Mouse (Mus musculus) thymus, adult 2 months (tissue): Measurements from ENCODE around the gene Tssk1. TPM values are rescaled to one million over a fixed set of nuclear protein-coding genes. Genes with fewer than 3 reads are reported as not detected.

ENCODE experiments used
- DNase-seq: peaks from one replicate; pipeline ENCODE4 v3.0.0; 2021
- H3K27ac ChIP-seq: fragments of 200-500 bp; 2 replicates; pipeline ENCODE4 v1.5.1; 2012; ENCODE audit warnings: low read length, control low read depth; ENCODE audit not compliant: control insufficient read depth, insufficient read depth
- H3K27me3 ChIP-seq: fragments of 200-500 bp; 2 replicates; pipeline ENCODE4 v1.6.1; 2012; ENCODE audit warnings: mild to moderate bottlenecking, low read length, moderate library complexity, mixed read lengths; ENCODE audit not compliant: control insufficient read depth, insufficient read depth
- H3K36me3 ChIP-seq: fragments of 200-500 bp; 2 replicates; pipeline ENCODE4 v1.6.1; 2012; ENCODE audit warnings: mild to moderate bottlenecking, low read length, moderate library complexity; ENCODE audit not compliant: control insufficient read depth, insufficient read depth
- H3K4me1 ChIP-seq: fragments of 200-500 bp; replicated peaks from 2 replicates; pipeline ENCODE4 v1.6.1; 2012; ENCODE audit warnings: low read length; ENCODE audit not compliant: control insufficient read depth, insufficient read depth
- H3K4me3 ChIP-seq: fragments of 200-500 bp; 2 replicates; pipeline ENCODE4 v1.5.1; 2012; ENCODE audit warnings: mild to moderate bottlenecking, low read length, control low read depth, moderate library complexity; ENCODE audit not compliant: control insufficient read depth, insufficient read depth
- CTCF ChIP-seq: fragments of 200-500 bp; IDR thresholded peaks from 2 replicates; pipeline ENCODE4 v1.5.1; 2012; ENCODE audit warnings: mild to moderate bottlenecking, control low read depth, low read length, moderate library complexity, borderline replicate concordance; ENCODE audit not compliant: control insufficient read depth, poor library complexity, insufficient read depth; ENCODE audit errors: extremely low read depth
- POLR2A ChIP-seq: fragments of 200-500 bp; IDR thresholded peaks from 2 replicates; pipeline ENCODE4 v1.6.1; 2012; ENCODE audit warnings: mild to moderate bottlenecking, low read length, control low read depth, moderate library complexity; ENCODE audit not compliant: control insufficient read depth, poor library complexity, insufficient read depth; ENCODE audit errors: extremely low read depth
- whole genome bisulfite sequencing: fragments of 180-500 bp; shearing (Covaris S2); methylation state at CpG from one replicate; pipeline ENCODE4 v1.1.7; 2018; 5-methylcytosine and 5-hydroxymethylcytosine counted together
- polyA plus RNA-seq: library from polyadenylated mRNA; depleted of rRNA; stranded (reverse); fragments of >200 nt; gene quantifications from 2 replicates; pipeline ENCODE4 v1.2.3, GENCODE M21; 2012; rRNA removed

The Tssk1 gene
- polyA plus RNA-seq, 1 experiment, result 0.12 TPM

DNA sequence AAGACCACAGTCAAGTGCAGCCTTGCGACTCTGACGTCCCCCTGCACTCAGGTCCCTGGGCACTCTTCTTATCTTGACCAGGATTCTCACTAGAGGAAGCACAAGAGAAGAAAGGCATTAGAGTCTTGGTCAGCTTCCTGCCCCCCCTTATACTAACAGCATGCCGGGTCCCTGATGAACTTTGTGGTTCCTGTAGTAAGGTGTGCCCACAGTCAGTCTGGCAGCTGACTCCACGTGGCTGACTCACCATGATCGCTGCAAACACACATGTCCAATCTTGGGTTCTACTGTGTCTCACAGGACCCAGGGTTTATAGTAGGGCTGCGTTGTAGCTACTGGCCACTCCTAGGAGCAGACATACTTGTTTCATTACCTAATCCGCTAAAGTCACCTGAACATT, 44.2 kb downstream of the Tssk1 start:
- TF ChIP-seq CTCF (no peak), POLR2A (no peak)
- H3K36me3 ChIP-seq, result no peaks in the 10 kb centered on the region
- H3K4me1 ChIP-seq, result peaks cover 7% of the 10 kb centered on the region
- H3K27ac ChIP-seq, result no peak overlapping the region
- DNase-seq, result no peak
- no peak overlapping the region for H3K4me3 ChIP-seq
- WGBS, result 46% methylated on average over 7 of the region's 7 CpGs
- no peaks in the 10 kb centered on the region for H3K27me3 ChIP-seq

DNA sequence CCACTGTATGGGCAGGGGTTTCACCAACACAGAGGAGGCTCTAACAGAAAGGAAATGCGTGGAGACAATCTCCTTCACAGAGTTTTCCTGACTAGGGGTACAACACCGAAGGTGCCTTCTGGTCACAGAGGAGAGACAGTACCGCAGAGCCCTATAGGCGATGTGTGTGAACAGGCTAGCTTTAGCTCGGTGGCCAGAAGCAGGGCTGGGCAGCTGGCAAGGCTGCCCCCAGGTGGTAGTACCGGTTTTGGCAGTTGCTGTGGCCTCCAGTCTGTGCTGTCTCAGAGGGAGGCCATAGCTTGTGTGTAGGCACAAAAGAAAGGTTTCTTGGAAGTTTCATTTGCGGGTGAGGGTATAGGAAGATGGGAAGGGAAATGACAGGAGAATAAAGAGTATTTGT, 44.8 kb downstream of the Tssk1 start:
- peak; percentile 74 for DNase-seq
- H3K27me3 ChIP-seq, result no peaks in the 10 kb centered on the region
- WGBS, result 12% methylated on average over 7 of the region's 7 CpGs
- TF ChIP-seq POLR2A, result no peak
- TF ChIP-seq CTCF, result peak; percentile 86; the same call in 1 of the 2 replicates
- H3K4me3 ChIP-seq, result no peak overlapping the region
- H3K4me1 ChIP-seq, result peaks cover 7% of the 10 kb centered on the region
- no peak overlapping the region for H3K27ac ChIP-seq
- no peaks in the 10 kb centered on the region for H3K36me3 ChIP-seq

DNA sequence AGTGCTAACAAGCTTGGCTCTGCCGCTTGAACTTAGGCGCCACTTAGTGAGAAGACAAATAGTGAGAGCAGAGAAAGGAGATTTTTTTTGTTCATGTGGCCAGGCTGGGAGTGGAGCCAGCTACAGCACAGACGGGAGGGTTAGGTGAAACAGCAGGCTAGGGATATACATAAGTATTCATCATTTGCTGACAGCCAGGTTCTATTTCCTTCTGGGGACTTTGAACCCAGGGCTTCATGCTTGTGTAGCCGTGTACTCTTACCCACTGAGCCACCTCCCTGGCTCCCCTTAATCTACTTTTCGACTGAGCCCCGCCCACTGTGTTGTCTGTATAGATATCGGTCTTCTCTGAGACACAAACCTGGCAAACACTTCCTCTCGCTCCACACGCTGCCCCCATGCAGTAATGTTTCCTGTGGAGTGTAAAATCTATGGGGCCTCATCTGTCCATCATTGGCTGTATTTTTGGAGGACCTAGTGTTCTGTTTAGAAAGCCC, 45.3 kb downstream of the Tssk1 start:
- no peaks in the 10 kb centered on the region for H3K36me3 ChIP-seq
- H3K4me3 ChIP-seq, result no peak overlapping the region
- no peak overlapping the region for H3K27ac ChIP-seq
- no peak for DNase-seq
- WGBS, result 47% methylated on average over 9 of the region's 9 CpGs
- peaks cover 4% of the 10 kb centered on the region for H3K4me1 ChIP-seq
- TF ChIP-seq POLR2A (no peak), CTCF (no peak)
- H3K27me3 ChIP-seq, result no peaks in the 10 kb centered on the region

DNA sequence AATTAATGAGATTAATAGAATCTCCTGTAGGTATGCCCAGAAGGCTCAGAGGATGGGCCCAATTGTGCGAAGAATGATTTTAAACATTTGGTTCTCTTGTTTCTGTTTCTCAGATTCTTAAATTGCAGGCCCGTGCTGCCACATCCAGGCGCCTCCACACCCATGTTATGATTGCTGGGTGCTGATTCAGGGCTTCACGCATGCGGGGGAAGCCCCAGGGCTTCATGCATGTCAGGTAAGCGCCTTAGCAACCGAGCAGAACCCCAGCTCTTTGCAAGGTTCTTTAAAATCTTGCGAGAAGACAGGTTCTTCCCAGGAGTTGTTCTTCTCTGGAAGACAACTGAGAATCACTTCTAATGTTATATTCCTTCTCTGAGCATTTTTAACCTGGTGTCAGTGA, 49.4 kb downstream of the Tssk1 start:
- Histone ChIP-seq H3K4me3 (no peak overlapping the region), H3K4me1 (no peaks in the 10 kb centered on the region; the same call in 1 of the 2 replicates), H3K36me3 (no peaks in the 10 kb centered on the region), H3K27me3 (no peaks in the 10 kb centered on the region), H3K27ac (no peak overlapping the region)
- no peak for DNase-seq
- TF ChIP-seq CTCF (no peak), POLR2A (no peak)
- 91% methylated on average over 8 of the region's 8 CpGs for WGBS

DNA sequence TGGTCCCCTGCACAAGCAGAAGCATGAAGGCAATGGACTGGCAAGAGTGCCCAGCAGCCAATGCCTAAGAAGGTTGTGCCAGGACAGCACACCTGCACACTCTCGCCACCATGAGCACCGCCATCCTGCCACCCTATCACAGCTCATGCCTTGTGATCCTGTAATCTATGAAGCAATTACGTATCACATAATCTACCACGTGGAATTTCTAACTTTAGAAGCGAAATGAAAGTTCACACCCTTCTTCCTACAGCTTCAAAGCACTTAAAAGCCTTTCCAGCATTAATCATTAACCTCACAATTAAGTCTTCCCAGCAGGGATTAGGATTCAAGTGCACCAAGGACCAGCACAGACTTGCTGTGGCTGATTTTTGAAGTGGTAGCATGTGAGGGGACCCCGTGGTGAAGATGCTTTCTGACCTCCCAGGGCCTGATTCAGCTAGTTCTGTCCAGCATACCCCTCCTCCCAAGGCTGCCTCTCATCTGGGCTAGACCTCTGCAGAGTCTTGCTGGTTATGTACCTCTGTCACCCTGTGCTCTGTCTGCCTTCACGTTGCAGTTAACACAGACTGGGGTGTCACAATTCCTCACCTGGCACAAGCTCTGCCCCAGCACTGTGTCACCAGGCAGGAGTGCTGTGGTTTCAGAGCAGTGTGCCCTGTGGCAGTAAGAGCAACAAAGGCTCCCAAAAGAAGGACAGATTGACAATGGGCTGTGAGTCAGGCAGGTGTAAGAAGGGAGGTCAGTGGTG, 51.2 kb downstream of the Tssk1 start:
- H3K4me3 ChIP-seq, result no peak overlapping the region
- no peaks in the 10 kb centered on the region for H3K27me3 ChIP-seq
- H3K36me3 ChIP-seq, result no peaks in the 10 kb centered on the region
- no peak for DNase-seq
- no peak for TF ChIP-seq POLR2A
- no peak for TF ChIP-seq CTCF
- WGBS, result 75% methylated on average over 7 of the region's 7 CpGs
- H3K4me1 ChIP-seq, result no peaks in the 10 kb centered on the region
- H3K27ac ChIP-seq, result no peak overlapping the region

Other genes with a start within 250 kb of the Tssk1 start
- 0.50 and 0.61 TPM in 2 replicates for gene Ccdc74a, start 247.8 kb upstream of the Tssk1 start, polyA plus RNA-seq
- 286 and 308 TPM in 2 replicates for gene Med15, start 161.3 kb upstream of the Tssk1 start, polyA plus RNA-seq
- gene Klhl22, start 134.6 kb upstream of the Tssk1 start, polyA plus RNA-seq, result 72.7 and 75.1 TPM in 2 replicates
- gene Scarf2, start 96.9 kb upstream of the Tssk1 start, polyA plus RNA-seq, result 41.0 and 41.2 TPM in 2 replicates
- gene B830017H08Rik, start 61.1 kb upstream of the Tssk1 start, polyA plus RNA-seq, result not detected in 2 replicates
- gene Car15, start 55.9 kb upstream of the Tssk1 start, polyA plus RNA-seq, result 22.4 and 27.4 TPM in 2 replicates
- gene Gm20518, start 2.6 kb upstream of the Tssk1 start, polyA plus RNA-seq, result 4.1 and 4.9 TPM in 2 replicates
- 214 and 215 TPM in 2 replicates for gene Dgcr2, start 4.3 kb downstream of the Tssk1 start, polyA plus RNA-seq
- gene Tssk2, start 4.4 kb downstream of the Tssk1 start, polyA plus RNA-seq, result 0.35 TPM in 1 of 2 replicates, not detected in the other
- gene Ess2, start 17.1 kb downstream of the Tssk1 start, polyA plus RNA-seq, result 45.5 and 48.9 TPM in 2 replicates
- gene Gsc2, start 20.8 kb downstream of the Tssk1 start, polyA plus RNA-seq, result 0.10 and 0.13 TPM in 2 replicates
- gene Slc25a1, start 34.0 kb downstream of the Tssk1 start, polyA plus RNA-seq, result 126 and 151 TPM in 2 replicates
- 0.49 TPM in 1 of 2 replicates, not detected in the other for gene Vpreb2, start 86.2 kb downstream of the Tssk1 start, polyA plus RNA-seq
- gene Dgcr6, start 158.6 kb downstream of the Tssk1 start, polyA plus RNA-seq, result 110 and 117 TPM in 2 replicates
- gene Prodh, start 196.0 kb downstream of the Tssk1 start, polyA plus RNA-seq, result 74.1 and 84.2 TPM in 2 replicates
- gene Rtn4r, start 233.4 kb downstream of the Tssk1 start, polyA plus RNA-seq, result 5.7 and 6.6 TPM in 2 replicates